Mouse (Mus musculus) CH12F3 (cell line): ENCODE results near the gene Carmil3.

Source experiments
- in situ Hi-C: fragments of 300-500 bp; cut with MboI; formaldehyde crosslinking; loops from 2 replicates; pipeline ENCODE4 v1.14.3; 2020; ENCODE audit warnings: low sequenced_read_pairs

Carmil3 gene

GRCm38 (mm10) chr14:55540067-55540786, 49.8 kb downstream of the Carmil3 start, which contains the start of gene Pck2:
TSS of gene Pck2 (plus strand) at chr14:55540266.
- in situ Hi-C loops, result no loop called here

- in situ Hi-C loops, result no loop called here
Observed at GRCm38 (mm10) chr14:55540787-55541321, 50.4 kb downstream of the Carmil3 start.

- in situ Hi-C loops, result no loop called here
Observed at GRCm38 (mm10) chr14:55542268-55542667, 51.8 kb downstream of the Carmil3 start.

- in situ Hi-C loops, result no loop called here
Observed at GRCm38 (mm10) chr14:55544334-55544733, 53.9 kb downstream of the Carmil3 start.

GRCm38 (mm10) chr14:55550191-55550590, 59.7 kb downstream of the Carmil3 start:
- in situ Hi-C loops, result no loop called here

DNA sequence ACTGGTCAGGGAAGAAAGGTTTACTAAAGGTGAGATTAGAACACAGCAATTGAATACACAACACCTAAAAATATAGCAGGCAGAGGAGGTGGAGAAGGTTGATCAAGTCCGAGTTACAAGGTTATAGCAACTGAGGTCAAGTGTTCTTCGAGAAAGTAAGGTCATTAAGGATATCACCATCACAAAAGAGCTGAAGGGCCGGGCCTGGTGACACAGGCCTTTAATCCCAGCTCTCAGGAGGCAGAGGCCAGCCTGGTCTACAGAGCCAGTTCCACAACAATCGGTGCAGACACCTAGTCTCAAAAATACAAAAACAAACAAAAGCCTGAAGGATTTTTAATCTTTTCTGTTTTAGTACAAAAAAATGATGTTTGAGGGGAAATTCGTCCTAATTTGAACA, 60.9 kb downstream of the Carmil3 start:
- in situ Hi-C loops, result no loop called here

DNA sequence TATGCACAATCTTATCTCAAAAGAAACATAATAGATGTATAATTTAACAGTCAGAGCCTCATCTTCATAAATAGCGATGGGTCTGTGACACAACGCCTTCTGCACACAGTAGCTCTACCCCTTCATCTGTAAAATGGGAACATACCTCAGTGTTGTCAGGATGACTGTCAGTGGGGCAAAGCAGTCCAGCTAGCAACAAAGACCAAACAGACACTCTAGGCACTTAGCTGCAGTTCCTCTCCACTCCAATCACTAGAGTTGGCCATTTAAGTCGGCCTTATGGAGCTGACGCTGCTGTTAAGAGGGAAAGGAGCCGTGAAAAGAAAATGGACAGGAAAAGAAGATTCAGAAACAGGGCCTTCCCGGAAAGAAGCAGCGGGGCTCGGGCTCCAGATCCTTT, 61.3 kb downstream of the Carmil3 start:
- in situ Hi-C loops, result no loop called here

DNA sequence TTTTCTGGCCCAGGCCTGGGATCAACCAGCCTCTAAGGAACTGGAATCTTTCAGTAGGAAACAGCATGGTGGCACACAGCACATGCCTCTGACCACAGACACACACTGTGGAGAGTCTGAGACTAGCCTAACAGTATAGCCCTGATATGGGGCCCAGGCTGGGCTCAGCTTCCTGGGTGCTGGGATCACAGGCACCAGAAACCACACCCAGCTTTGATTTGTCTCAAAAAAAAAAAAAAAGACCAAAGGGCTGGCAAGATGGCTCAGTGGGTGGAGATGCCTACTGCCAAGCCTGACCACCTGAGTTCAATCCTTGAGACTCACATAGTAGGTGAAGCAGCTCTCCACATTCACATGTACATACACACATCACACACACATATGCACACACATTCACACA, 64.2 kb downstream of the Carmil3 start:
- in situ Hi-C loops, result no loop called here

DNA sequence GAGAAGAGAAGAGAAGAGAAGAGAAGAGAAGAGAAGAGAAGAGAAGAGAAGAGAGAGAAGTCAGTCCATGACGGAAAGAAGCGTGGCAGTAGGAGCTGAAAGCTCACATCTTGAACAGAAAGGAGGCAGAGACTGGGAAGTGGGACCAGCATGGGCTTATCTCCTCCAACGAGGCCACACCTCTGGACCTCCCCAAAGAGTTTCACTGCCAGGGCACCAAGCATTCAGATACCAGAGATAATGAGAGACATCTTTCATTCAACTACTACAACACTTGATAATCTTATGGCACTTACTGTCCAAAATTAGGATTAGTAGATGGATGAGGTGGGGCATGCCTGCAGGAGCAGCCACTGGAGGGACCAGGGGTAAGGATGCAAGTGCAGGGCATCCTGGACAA, 65.3 kb downstream of the Carmil3 start:
- in situ Hi-C loops, result no loop called here

DNA sequence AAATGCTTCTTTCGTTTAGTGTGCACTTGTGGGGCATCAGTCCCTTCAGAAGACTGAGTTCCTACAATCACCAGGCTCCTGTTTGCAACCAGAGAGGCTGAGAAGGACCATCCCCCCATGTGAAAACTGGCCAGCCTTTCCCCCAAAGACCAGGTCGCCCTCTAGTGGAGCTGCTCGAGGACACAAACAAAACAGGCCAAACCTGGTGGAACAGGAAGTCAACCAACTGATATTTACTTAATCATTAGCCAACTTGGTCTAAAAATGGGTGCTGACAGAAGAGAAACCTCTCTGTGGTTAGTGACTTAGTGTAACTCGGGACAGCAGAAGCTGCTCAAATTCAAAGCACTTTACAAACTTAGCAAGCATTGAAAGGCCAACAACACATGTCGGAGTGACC, 66.6 kb downstream of the Carmil3 start:
- in situ Hi-C loops, result no loop called here

DNA sequence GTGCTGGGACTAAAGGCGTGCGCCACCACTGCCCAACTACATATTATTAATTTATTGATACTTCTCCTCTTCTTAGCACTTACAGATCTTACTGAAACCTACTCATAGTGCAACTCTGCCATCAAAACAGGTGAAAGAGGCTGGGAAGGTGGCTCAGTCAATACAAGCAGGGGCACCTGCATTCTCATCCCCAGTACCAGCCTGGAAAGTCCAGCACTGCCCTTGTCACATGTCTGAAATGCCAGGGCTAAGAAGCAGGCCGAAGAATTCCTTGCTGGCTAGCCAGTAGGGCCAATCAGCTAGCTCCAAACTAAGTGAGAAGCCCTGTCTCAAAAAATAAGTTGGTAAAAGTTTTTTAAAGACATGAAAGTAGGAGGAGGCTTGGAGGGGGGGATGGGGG, 67.1 kb downstream of the Carmil3 start:
- in situ Hi-C loops, result no loop called here
